Mouse (Mus musculus) G1E (cell line): Measurements from ENCODE around the gene Prss58.

Experiments
- CTCF ChIP-seq: IDR thresholded peaks from 2 replicates; pipeline ENCODE4 v1.5.1; 2012; ENCODE audit warnings: low read depth, low read length, inconsistent platforms, mixed read lengths
- GATA1 ChIP-seq: IDR thresholded peaks from 2 replicates; pipeline ENCODE4 v1.6.1; 2012; ENCODE audit warnings: borderline replicate concordance, low read length, inconsistent platforms, mixed read lengths
- GATA2 ChIP-seq: IDR thresholded peaks from 2 replicates; pipeline ENCODE4 v1.6.1; 2012; ENCODE audit warnings: low read depth, low read length, inconsistent platforms, borderline replicate concordance
- POLR2AphosphoS5 ChIP-seq: IDR thresholded peaks from 2 replicates; pipeline ENCODE4 v1.6.1; 2012; ENCODE audit warnings: low read depth, low read length, inconsistent platforms; ENCODE audit not compliant: insufficient replicate concordance
- TAL1 ChIP-seq: conservative IDR thresholded peaks from 2 replicates; pipeline ENCODE4 v1.6.1; 2012; ENCODE audit warnings: low read depth, low read length, inconsistent platforms, mixed read lengths

GRCm38 (mm10) chr6:40894716-40895115 lies 5.5 kb downstream of the Prss58 start:
- TF ChIP-seq CTCF, result no peak
- no peak for TF ChIP-seq GATA1
- no peak for TF ChIP-seq TAL1
- TF ChIP-seq POLR2AphosphoS5, result no peak
- TF ChIP-seq GATA2, result no peak
